Mouse (Mus musculus): Measurements from ENCODE around the gene Klc3. TPM values are rescaled to one million over a fixed set of nuclear protein-coding genes. Genes with fewer than 3 reads are reported as not detected.

The Klc3 gene
- polyA plus RNA-seq (2014; fragmentation: Nextera tagmentation; extraction: Ambion mirVana): 0.78 and 1.1 TPM in 2 replicates

- H3K4me2 ChIP-seq (replicated peaks): peak within 1 kb of the TSS; percentile 86
- peak within 1 kb of the TSS; percentile 48 for H3K9ac ChIP-seq
- H3K27me3 ChIP-seq (ENCODE audit: control insufficient read depth, insufficient read depth, low read length): peaks cover 49% of the 10 kb centered on the region
- no peaks in the 10 kb centered on the region for H3K36me3 ChIP-seq (replicated peaks; ENCODE audit: control insufficient read depth, insufficient read depth)
- H3K9me3 ChIP-seq (ENCODE audit: control insufficient read depth, low read length): no peaks in the 10 kb centered on the region
- DNase-seq (ENCODE audit: low spot score) (no peak), ATAC-seq (ENCODE audit: low FRiP score) (peak; percentile 12; the same call in 1 of the 2 replicates)
- H3K4me1 ChIP-seq (replicated peaks; ENCODE audit: control insufficient read depth, insufficient read depth, low read length): no peaks in the 10 kb centered on the region; the same call in 1 of the 2 replicates
- under 1% methylated on average over 59 of the region's 62 CpGs for WGBS
- H3K4me3 ChIP-seq (replicated peaks; ENCODE audit: low read length): peak within 1 kb of the TSS; percentile 42
- no peak within 1 kb of the TSS for H3K27ac ChIP-seq
Observed at GRCm38 (mm10) chr7:19403731-19404296, at the start of gene Klc3. Gene Klc3 (minus strand): TSS chr7:19404104.

GRCm38 (mm10) chr7:19449165-19449564, 45.3 kb upstream of the Klc3 start:
- peaks cover 69% of the 10 kb centered on the region for H3K36me3 ChIP-seq (replicated peaks; ENCODE audit: control insufficient read depth, insufficient read depth)
- no peaks in the 10 kb centered on the region for H3K4me1 ChIP-seq (replicated peaks; ENCODE audit: control insufficient read depth, insufficient read depth, low read length)
- no peak overlapping the region for H3K4me3 ChIP-seq (replicated peaks; ENCODE audit: low read length)
- DNase-seq (ENCODE audit: low spot score) (no peak), ATAC-seq (ENCODE audit: low FRiP score) (no peak)
- 87% methylated on average over 12 of the region's 12 CpGs for WGBS
- H3K9me3 ChIP-seq (ENCODE audit: control insufficient read depth, low read length): no peaks in the 10 kb centered on the region
- no peaks in the 10 kb centered on the region for H3K27me3 ChIP-seq (ENCODE audit: control insufficient read depth, insufficient read depth, low read length)
- H3K4me2 ChIP-seq (replicated peaks): no peak overlapping the region
- H3K27ac ChIP-seq: no peak overlapping the region
- H3K9ac ChIP-seq: no peak overlapping the region

GRCm38 (mm10) chr7:19447689-19448088, 43.8 kb upstream of the Klc3 start:
- Histone ChIP-seq H3K36me3 (replicated peaks; ENCODE audit: control insufficient read depth, insufficient read depth) (peaks cover 80% of the 10 kb centered on the region), H3K4me3 (replicated peaks; ENCODE audit: low read length) (no peak overlapping the region), H3K9me3 (ENCODE audit: control insufficient read depth, low read length) (no peaks in the 10 kb centered on the region), H3K4me1 (replicated peaks; ENCODE audit: control insufficient read depth, insufficient read depth, low read length) (no peaks in the 10 kb centered on the region), H3K9ac (no peak overlapping the region), H3K27me3 (ENCODE audit: control insufficient read depth, insufficient read depth, low read length) (no peaks in the 10 kb centered on the region), H3K27ac (no peak overlapping the region), H3K4me2 (replicated peaks) (no peak overlapping the region)
- 93% methylated on average over 15 of the region's 16 CpGs for WGBS
- DNase-seq (ENCODE audit: low spot score) (no peak), ATAC-seq (ENCODE audit: low FRiP score) (no peak)

- H3K36me3 ChIP-seq (replicated peaks; ENCODE audit: control insufficient read depth, insufficient read depth): peaks cover 87% of the 10 kb centered on the region
- WGBS: 89% methylated on average over 12 of the region's 12 CpGs
Observed at GRCm38 (mm10) chr7:19444801-19445200, 40.9 kb upstream of the Klc3 start.

GRCm38 (mm10) chr7:19443344-19443743, 39.4 kb upstream of the Klc3 start:
- ATAC-seq (ENCODE audit: low FRiP score) (no peak), DNase-seq (ENCODE audit: low spot score) (peak; percentile 94)
- H3K9me3 ChIP-seq (ENCODE audit: control insufficient read depth, low read length): no peaks in the 10 kb centered on the region
- no peaks in the 10 kb centered on the region for H3K27me3 ChIP-seq (ENCODE audit: control insufficient read depth, insufficient read depth, low read length)
- peaks cover 83% of the 10 kb centered on the region for H3K36me3 ChIP-seq (replicated peaks; ENCODE audit: control insufficient read depth, insufficient read depth)
- no peak overlapping the region for H3K9ac ChIP-seq
- H3K27ac ChIP-seq: no peak overlapping the region
- H3K4me2 ChIP-seq (replicated peaks): no peak overlapping the region
- H3K4me3 ChIP-seq (replicated peaks; ENCODE audit: low read length): no peak overlapping the region
- H3K4me1 ChIP-seq (replicated peaks; ENCODE audit: control insufficient read depth, insufficient read depth, low read length): no peaks in the 10 kb centered on the region
- WGBS: 48% methylated on average over 3 of the region's 3 CpGs

More at GRCm38 (mm10) chr7:19444801-19445200, 40.9 kb upstream of the Klc3 start:
- no peak for DNase-seq (ENCODE audit: low spot score)
- no peak overlapping the region for H3K4me2 ChIP-seq (replicated peaks)
- H3K9ac ChIP-seq: no peak overlapping the region
- H3K9me3 ChIP-seq (ENCODE audit: control insufficient read depth, low read length): no peaks in the 10 kb centered on the region
- H3K4me3 ChIP-seq (replicated peaks; ENCODE audit: low read length): no peak overlapping the region
- no peaks in the 10 kb centered on the region for H3K4me1 ChIP-seq (replicated peaks; ENCODE audit: control insufficient read depth, insufficient read depth, low read length)
- no peak overlapping the region for H3K27ac ChIP-seq
- no peaks in the 10 kb centered on the region for H3K27me3 ChIP-seq (ENCODE audit: control insufficient read depth, insufficient read depth, low read length)
- no peak for ATAC-seq (ENCODE audit: low FRiP score)

- no peak for ATAC-seq (ENCODE audit: low FRiP score)
- no peaks in the 10 kb centered on the region for H3K4me1 ChIP-seq (replicated peaks; ENCODE audit: control insufficient read depth, insufficient read depth, low read length)
- H3K9ac ChIP-seq: no peak overlapping the region
- H3K4me3 ChIP-seq (replicated peaks; ENCODE audit: low read length): no peak overlapping the region
- no peaks in the 10 kb centered on the region for H3K9me3 ChIP-seq (ENCODE audit: control insufficient read depth, low read length)
- no peak overlapping the region for H3K27ac ChIP-seq
- H3K4me2 ChIP-seq (replicated peaks): no peak overlapping the region
- no peak for DNase-seq (ENCODE audit: low spot score)
- WGBS: 83% methylated on average over 9 of the region's 9 CpGs
- no peaks in the 10 kb centered on the region for H3K27me3 ChIP-seq (ENCODE audit: control insufficient read depth, insufficient read depth, low read length)
- H3K36me3 ChIP-seq (replicated peaks; ENCODE audit: control insufficient read depth, insufficient read depth): peaks cover 86% of the 10 kb centered on the region
Observed at GRCm38 (mm10) chr7:19441448-19442091, 37.7 kb upstream of the Klc3 start.

- 87% methylated on average over 9 of the region's 9 CpGs for WGBS
- Histone ChIP-seq H3K4me3 (replicated peaks; ENCODE audit: low read length) (no peak overlapping the region), H3K27ac (no peak overlapping the region), H3K4me2 (replicated peaks) (no peak overlapping the region), H3K9ac (no peak overlapping the region), H3K4me1 (replicated peaks; ENCODE audit: control insufficient read depth, insufficient read depth, low read length) (no peaks in the 10 kb centered on the region), H3K36me3 (replicated peaks; ENCODE audit: control insufficient read depth, insufficient read depth) (peaks cover 94% of the 10 kb centered on the region), H3K9me3 (ENCODE audit: control insufficient read depth, low read length) (no peaks in the 10 kb centered on the region), H3K27me3 (ENCODE audit: control insufficient read depth, insufficient read depth, low read length) (no peaks in the 10 kb centered on the region)
- DNase-seq (ENCODE audit: low spot score): no peak
- no peak for ATAC-seq (ENCODE audit: low FRiP score)
Observed at GRCm38 (mm10) chr7:19437048-19437447, 33.1 kb upstream of the Klc3 start.

- H3K36me3 ChIP-seq (replicated peaks; ENCODE audit: control insufficient read depth, insufficient read depth): peaks cover 94% of the 10 kb centered on the region
- DNase-seq (ENCODE audit: low spot score) (no peak), ATAC-seq (ENCODE audit: low FRiP score) (no peak)
- WGBS: 97% methylated on average over 2 of the region's 2 CpGs
- no peak overlapping the region for H3K27ac ChIP-seq
- no peak overlapping the region for H3K9ac ChIP-seq
- H3K9me3 ChIP-seq (ENCODE audit: control insufficient read depth, low read length): no peaks in the 10 kb centered on the region
- no peak overlapping the region for H3K4me3 ChIP-seq (replicated peaks; ENCODE audit: low read length)
- H3K4me1 ChIP-seq (replicated peaks; ENCODE audit: control insufficient read depth, insufficient read depth, low read length): no peaks in the 10 kb centered on the region
- no peaks in the 10 kb centered on the region for H3K27me3 ChIP-seq (ENCODE audit: control insufficient read depth, insufficient read depth, low read length)
- H3K4me2 ChIP-seq (replicated peaks): no peak overlapping the region
Observed at GRCm38 (mm10) chr7:19436276-19436675, 32.4 kb upstream of the Klc3 start.

GRCm38 (mm10) chr7:19432475-19432874, 28.6 kb upstream of the Klc3 start:
- Histone ChIP-seq H3K9ac (no peak overlapping the region), H3K4me1 (replicated peaks; ENCODE audit: control insufficient read depth, insufficient read depth, low read length) (no peaks in the 10 kb centered on the region), H3K4me3 (replicated peaks; ENCODE audit: low read length) (no peak overlapping the region), H3K36me3 (replicated peaks; ENCODE audit: control insufficient read depth, insufficient read depth) (peaks cover 99% of the 10 kb centered on the region), H3K27me3 (ENCODE audit: control insufficient read depth, insufficient read depth, low read length) (no peaks in the 10 kb centered on the region), H3K27ac (no peak overlapping the region), H3K4me2 (replicated peaks) (no peak overlapping the region), H3K9me3 (ENCODE audit: control insufficient read depth, low read length) (no peaks in the 10 kb centered on the region)
- WGBS: 96% methylated on average over 2 of the region's 2 CpGs
- ATAC-seq (ENCODE audit: low FRiP score) (no peak), DNase-seq (ENCODE audit: low spot score) (no peak)

All from hindbrain, embryonic 14.5 days (tissue).